Mouse (Mus musculus): ENCODE results near the gene Slc5a6. TPM values are rescaled to one million over a fixed set of nuclear protein-coding genes. Genes with fewer than 3 reads are reported as not detected.
"Not testable (repeated sequence)": the region's sequence is repeated elsewhere in the genome, so short reads cannot be mapped to it uniquely, and the experiment has no call there.

The Slc5a6 gene
- polyA plus RNA-seq, 1 experiment from 2014 or later: 12.7 TPM

DNA sequence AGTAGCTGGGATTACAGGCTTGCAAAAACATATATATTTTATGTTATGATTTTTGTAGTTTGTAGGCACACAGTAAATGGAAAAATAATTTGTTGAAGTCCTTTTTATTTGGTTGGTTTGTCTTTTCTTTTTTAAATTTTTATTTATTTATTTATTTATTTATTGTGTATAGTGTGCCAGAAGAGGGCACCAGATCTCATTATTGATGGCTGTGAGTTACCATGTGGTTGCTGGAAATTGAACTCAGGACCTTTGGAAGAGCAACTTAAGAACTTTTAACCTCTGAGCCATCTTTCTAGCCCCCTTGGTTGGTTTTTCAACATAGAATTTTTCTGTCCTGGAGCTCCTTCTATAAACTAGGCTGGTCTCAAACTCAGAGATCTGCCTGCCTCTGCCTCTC is 1.7 kb upstream of the Slc5a6 start:
- DNase-seq (ENCODE audit: extremely low spot score, low spot score): no peak
- H3K4me1 ChIP-seq: peaks cover 40% of the 10 kb centered on the region

DNA sequence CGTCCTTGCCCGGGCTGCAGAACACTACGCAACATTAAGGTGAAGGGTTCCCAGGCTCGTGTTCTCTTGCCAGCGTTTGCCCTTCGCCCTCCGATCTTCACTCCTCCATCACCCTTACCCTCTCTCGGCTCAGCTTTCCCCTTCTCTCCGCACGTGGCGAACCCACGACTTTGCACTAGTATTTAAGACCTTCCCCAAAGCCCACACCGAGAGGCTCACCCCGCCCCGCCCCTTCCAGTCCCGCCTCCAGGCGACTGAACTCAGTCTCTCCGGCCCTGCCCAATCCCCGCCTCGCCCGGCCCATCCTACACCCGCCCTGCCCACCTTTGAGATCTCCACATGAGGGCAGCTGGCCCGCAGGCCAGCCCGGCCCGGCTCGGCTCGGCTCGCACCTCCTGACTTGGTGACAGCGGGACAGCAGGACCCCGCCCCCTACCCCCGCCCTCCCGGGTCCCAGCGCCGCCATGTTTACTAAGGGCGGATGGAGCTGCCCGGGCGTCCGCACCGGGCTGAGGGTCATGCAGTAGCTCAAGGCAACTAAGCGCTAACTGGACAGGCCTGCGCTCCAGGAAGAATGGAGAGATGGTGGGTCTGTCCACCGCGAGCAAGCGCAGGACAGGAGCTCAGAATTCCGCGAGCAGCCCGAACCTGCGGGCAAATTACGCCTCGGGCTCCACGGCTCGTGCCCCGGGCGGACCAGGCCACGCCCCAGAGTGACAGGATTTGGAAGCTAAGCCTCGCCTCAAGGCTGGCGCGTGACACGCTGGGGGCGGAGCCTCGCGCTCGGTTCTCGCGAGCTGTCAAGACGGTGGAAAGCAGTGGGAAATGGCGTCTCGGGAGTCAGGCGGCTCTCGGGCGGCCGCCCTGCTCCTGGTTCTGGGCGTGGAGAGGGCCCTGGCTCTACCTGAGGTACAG is 619 bp downstream of the Slc5a6 start, which contains the start of gene Atraid:
Gene Atraid, plus strand, starts transcription at position 465 of the 915 bp plus-strand sequence.
- H3K36me3 ChIP-seq (replicated peaks): peaks cover 11% of the 10 kb centered on the region
- peak within 1 kb of the TSS; percentile 90 for H3K27ac ChIP-seq
- WGBS: under 1% methylated on average over 73 of the region's 73 CpGs
- peak within 1 kb of the TSS; percentile 69 for H3K4me3 ChIP-seq
- no peaks in the 10 kb centered on the region for H3K9me3 ChIP-seq
- peaks cover 24% of the 10 kb centered on the region for H3K4me1 ChIP-seq
- DNase-seq (ENCODE audit: extremely low spot score, low spot score): peak; percentile 98
- H3K27me3 ChIP-seq (ENCODE audit: poor library complexity, severe bottlenecking): no peaks in the 10 kb centered on the region

More for the DNA sequence above, 1.7 kb upstream of the Slc5a6 start:
- peaks cover 8% of the 10 kb centered on the region for H3K36me3 ChIP-seq (replicated peaks)
- H3K9me3 ChIP-seq: no peaks in the 10 kb centered on the region
- H3K27me3 ChIP-seq (ENCODE audit: poor library complexity, severe bottlenecking): no peaks in the 10 kb centered on the region
- no peak overlapping the region for H3K27ac ChIP-seq
- H3K4me3 ChIP-seq: no peak overlapping the region

DNA sequence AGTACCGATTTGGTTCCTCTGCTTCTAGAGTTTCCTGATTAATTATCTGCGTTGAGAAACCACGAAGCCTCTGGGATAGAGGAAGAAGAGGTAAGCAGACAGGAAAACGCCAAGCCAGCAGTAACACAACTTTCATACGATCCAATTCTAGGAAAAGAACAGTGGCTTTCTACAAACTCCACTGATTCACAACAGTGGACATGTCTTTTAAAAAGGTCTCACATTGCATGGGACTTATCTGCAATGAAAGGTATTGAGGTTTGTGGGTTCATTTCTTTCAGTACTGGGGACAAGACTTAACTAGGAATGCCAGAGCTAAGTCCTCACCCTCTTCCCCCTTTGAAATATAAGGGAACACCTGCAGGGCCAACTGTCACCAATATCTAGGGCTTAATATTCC is 1.6 kb downstream of the Slc5a6 start:
- H3K27me3 ChIP-seq (ENCODE audit: poor library complexity, severe bottlenecking): no peaks in the 10 kb centered on the region
- 84% methylated on average over 5 of the region's 5 CpGs for WGBS
- H3K36me3 ChIP-seq (replicated peaks): peaks cover 14% of the 10 kb centered on the region
- H3K4me1 ChIP-seq: peaks cover 24% of the 10 kb centered on the region
- no peaks in the 10 kb centered on the region for H3K9me3 ChIP-seq
- H3K4me3 ChIP-seq: peak overlapping the region; percentile 69
- no peak for DNase-seq (ENCODE audit: extremely low spot score, low spot score)
- no peak overlapping the region for H3K27ac ChIP-seq

DNA sequence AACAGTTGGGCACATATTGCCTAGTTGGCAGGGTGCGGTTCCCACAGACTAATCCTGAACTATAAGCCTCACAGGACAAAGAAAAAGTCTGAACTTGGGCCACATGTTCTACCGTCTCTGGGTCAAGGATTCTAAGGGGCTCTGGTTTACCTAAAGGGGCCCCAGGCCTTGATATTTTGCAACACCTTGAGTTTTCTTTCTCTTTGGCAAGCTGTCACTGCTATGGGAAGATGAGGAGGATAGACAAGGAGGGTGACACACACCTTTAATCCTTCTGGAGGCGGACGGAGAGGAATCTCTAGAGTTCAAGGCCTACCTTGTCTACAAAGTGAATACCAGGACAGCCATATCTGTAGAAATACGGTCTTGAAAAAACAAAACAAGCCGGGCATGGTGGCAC is 2.3 kb downstream of the Slc5a6 start:
- Histone ChIP-seq H3K9me3 (no peaks in the 10 kb centered on the region), H3K4me1 (peaks cover 24% of the 10 kb centered on the region), H3K27me3 (ENCODE audit: poor library complexity, severe bottlenecking) (no peaks in the 10 kb centered on the region), H3K27ac (no peak overlapping the region), H3K36me3 (replicated peaks) (peaks cover 21% of the 10 kb centered on the region), H3K4me3 (no peak overlapping the region)
- 92% methylated on average over 6 of the region's 6 CpGs for WGBS
- no peak for DNase-seq (ENCODE audit: extremely low spot score, low spot score)

DNA sequence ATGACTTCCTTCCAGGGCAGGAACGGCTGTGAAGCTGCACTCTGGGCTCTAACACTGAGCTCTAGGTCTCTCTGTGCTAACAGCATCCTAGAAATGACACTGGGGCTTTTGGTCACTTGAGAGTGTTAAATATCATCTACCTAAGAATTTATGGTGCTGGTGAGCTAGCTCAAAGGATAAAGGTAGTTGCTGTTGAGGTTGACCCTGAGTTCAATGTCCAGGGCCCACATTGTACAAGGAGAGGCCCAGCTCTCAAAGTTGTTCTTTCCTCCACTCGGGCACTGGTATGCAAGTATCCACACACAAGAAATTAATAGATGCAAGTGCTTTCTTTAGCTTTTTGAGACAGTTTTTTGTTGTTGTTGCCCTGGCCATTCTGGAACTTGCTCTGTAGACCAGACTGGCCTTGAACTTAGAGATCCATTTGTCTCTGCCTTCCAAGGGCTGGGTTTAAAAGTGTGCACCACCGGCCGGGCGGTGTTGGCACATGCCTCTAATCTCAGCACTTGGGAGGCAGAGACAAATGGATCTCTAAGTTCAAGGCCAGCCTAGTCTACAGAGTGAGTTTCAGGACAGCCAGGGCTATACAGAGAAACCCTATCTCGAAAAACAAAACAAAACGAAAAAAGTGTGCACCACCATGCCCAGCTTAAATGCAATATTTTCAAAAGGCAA is 10.4 kb downstream of the Slc5a6 start:
- no peak for DNase-seq (ENCODE audit: extremely low spot score, low spot score)
- Histone ChIP-seq H3K9me3 (no peaks in the 10 kb centered on the region), H3K4me3 (no peak overlapping the region), H3K36me3 (replicated peaks) (peaks cover 58% of the 10 kb centered on the region), H3K27me3 (ENCODE audit: poor library complexity, severe bottlenecking) (no peaks in the 10 kb centered on the region), H3K27ac (no peak overlapping the region), H3K4me1 (no peaks in the 10 kb centered on the region)
- WGBS: 90% methylated on average over 7 of the region's 7 CpGs

DNA sequence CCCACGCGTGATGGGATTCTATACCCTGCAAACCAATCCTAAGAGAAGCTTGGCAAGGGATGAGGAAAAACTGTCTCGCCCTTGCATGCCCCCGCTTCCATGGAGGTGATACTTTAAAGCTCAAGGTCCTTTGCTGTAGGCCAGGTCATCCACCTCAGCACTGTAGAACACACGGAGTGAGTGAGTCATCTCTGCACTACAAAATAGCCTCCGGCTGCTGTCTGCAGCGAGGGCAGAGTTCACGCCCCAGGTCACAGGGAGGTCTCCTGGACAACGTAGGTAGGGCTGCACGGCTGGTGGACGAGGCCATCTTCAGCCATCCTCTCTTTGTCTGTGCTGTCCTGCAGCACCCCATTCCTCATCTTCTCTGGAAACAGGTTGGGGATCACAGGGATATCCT is 12.2 kb downstream of the Slc5a6 start:
- not testable (repeated sequence) for H3K4me3 ChIP-seq; H3K27me3 ChIP-seq (ENCODE audit: poor library complexity, severe bottlenecking); H3K27ac ChIP-seq; H3K4me1 ChIP-seq; H3K9me3 ChIP-seq; DNase-seq (ENCODE audit: extremely low spot score, low spot score)
- WGBS: 89% methylated on average over 11 of the region's 11 CpGs
- peaks cover 43% of the 10 kb centered on the region for H3K36me3 ChIP-seq (replicated peaks)

DNA sequence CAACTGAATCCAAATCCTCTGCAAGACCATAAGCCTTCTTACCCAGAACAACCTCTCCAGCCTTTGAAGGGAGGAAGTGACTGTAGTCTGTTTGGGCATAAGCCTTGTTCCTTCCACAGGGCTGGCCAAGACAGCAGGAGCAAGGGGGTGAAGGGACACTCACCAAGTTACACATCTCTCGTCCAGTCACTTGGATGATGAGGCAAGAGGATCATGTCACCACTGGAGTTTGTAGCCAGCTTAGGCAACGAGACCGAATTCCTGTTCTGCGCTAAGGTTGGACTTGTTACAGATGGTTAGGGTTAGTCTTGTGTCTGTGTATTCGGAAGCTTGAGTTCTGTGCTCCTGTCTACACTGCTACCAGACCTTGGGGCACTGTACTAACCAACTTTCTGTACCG is 14.1 kb downstream of the Slc5a6 start:
- DNase-seq (ENCODE audit: extremely low spot score, low spot score): no peak
- 88% methylated on average over 6 of the region's 6 CpGs for WGBS
- Histone ChIP-seq H3K27me3 (ENCODE audit: poor library complexity, severe bottlenecking) (no peaks in the 10 kb centered on the region), H3K9me3 (no peaks in the 10 kb centered on the region), H3K27ac (no peak overlapping the region), H3K4me1 (no peaks in the 10 kb centered on the region), H3K4me3 (no peak overlapping the region), H3K36me3 (replicated peaks) (peaks cover 27% of the 10 kb centered on the region)

DNA sequence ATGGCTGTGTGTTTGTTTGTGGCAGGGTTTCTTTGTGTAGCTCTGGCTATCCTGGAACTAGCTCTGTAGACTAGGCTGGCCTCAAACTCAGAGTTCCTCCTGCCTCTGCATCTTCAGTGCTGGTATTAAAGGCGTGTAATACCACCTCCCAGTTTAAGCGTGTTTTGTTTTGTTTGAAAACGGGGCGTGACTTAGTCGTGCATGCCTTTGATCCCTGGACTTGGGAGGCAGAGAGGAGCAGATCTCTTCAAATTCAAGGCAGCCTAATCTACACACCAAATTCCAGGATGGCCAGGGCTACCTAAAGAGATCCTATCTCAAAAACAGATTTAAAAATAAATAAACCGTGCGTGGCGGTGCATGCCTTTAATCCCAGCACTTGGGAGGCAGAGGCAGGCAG is 17.2 kb downstream of the Slc5a6 start:
- H3K9me3 ChIP-seq: no peaks in the 10 kb centered on the region
- peaks cover 1% of the 10 kb centered on the region for H3K36me3 ChIP-seq (replicated peaks)
- no peaks in the 10 kb centered on the region for H3K27me3 ChIP-seq (ENCODE audit: poor library complexity, severe bottlenecking)
- H3K4me1 ChIP-seq: no peaks in the 10 kb centered on the region
- no peak overlapping the region for H3K4me3 ChIP-seq
- H3K27ac ChIP-seq: no peak overlapping the region
- no peak for DNase-seq (ENCODE audit: extremely low spot score, low spot score)
- WGBS: 89% methylated on average over 8 of the region's 8 CpGs

DNA sequence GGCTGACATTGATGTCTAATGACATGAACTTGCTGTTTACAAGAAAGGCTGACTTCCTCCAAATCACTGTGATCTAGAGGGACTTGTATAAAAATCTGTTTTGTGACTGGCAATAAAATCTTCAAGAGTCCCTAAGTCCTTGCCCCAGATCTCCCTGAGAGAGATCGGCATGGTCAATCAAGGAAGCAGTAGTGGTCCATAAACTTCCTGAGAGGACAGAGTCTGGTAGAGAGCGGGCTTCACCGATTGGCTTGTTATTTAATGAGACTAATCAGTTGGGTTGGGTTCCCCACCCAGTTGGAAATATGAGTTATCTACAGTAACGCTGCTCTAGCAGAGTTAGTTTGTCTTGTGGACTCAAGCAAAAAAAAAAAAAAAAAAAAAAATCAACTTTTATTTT is 17.8 kb downstream of the Slc5a6 start:
- Histone ChIP-seq H3K27me3 (ENCODE audit: poor library complexity, severe bottlenecking) (no peaks in the 10 kb centered on the region), H3K36me3 (replicated peaks) (no peaks in the 10 kb centered on the region; the same call in 1 of the 2 replicates), H3K9me3 (no peaks in the 10 kb centered on the region), H3K4me1 (no peaks in the 10 kb centered on the region), H3K27ac (no peak overlapping the region), H3K4me3 (no peak overlapping the region)
- no peak for DNase-seq (ENCODE audit: extremely low spot score, low spot score)
- WGBS: 91% methylated on average over 4 of the region's 4 CpGs

DNA sequence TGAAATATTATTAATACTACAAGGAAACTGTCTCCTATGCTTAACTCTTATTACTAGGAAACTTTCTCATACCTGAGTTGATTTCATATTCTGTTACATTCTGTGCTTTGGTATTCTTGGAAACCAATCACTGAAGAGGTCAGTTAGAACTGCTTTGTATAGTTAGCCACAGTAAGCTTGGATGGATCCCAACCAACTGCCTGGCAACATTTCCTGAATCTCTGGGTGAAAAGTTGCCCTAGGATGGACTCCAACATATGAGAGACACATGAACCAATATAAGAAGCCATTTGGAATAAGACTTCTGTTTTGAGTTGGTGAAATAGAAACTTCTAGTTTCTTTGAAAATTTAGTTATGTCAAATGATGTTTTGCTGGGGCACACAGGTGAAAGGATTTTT is 24.1 kb downstream of the Slc5a6 start:
- H3K4me3 ChIP-seq: no peak overlapping the region
- no peak overlapping the region for H3K27ac ChIP-seq
- no peaks in the 10 kb centered on the region for H3K27me3 ChIP-seq (ENCODE audit: poor library complexity, severe bottlenecking)
- no peak for DNase-seq (ENCODE audit: extremely low spot score, low spot score)
- no peaks in the 10 kb centered on the region for H3K9me3 ChIP-seq
- H3K36me3 ChIP-seq (replicated peaks): no peaks in the 10 kb centered on the region
- H3K4me1 ChIP-seq: peaks cover 20% of the 10 kb centered on the region

DNA sequence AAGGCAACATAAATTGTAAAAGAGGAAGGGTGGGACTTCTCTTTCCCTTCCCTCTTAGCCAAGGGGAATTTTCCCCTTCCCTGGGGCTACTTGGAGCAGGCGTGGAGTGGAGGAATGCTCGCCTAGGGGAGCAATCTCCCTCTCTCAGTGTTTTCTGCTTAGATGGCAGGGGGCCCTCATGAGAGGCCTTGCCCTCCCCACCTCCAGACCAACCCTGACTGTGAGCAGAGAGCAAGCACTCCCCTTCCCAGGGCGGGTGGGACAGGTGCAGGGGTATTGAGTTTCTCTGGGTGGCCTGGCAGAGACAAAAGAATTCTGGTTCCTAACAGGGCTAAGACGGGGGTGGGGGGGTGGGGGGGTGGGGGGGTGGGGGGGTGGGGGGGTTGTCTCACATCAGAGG is 25.5 kb downstream of the Slc5a6 start:
- Histone ChIP-seq H3K36me3 (replicated peaks) (no peaks in the 10 kb centered on the region), H3K4me3 (no peak overlapping the region), H3K27ac (peak overlapping the region; percentile 66; the same call in 1 of the 2 replicates), H3K27me3 (ENCODE audit: poor library complexity, severe bottlenecking) (no peaks in the 10 kb centered on the region), H3K9me3 (no peaks in the 10 kb centered on the region), H3K4me1 (peaks cover 20% of the 10 kb centered on the region)
- no peak for DNase-seq (ENCODE audit: extremely low spot score, low spot score)
- WGBS: 2% methylated on average over 4 of the region's 4 CpGs

DNA sequence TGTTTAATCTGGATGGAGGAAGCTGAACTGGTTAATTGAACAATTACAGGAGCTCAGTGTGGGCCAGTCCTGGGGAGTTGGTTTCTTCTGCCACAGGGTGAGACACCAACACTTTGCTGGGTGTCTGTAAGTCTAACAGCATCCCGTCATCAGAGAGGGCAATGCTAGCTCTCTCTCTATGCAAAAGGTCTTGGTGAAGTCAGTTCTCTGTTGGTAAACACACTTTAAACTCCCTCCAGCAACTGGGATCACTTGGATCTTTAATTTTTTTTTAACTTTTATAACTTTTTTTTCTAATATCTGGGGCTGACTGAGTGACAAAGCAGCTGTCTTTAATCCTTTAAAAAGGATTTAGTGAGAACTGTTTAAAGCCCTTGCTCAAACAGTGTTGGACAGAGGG is 26.0 kb downstream of the Slc5a6 start:
- Histone ChIP-seq H3K36me3 (replicated peaks) (no peaks in the 10 kb centered on the region), H3K27me3 (ENCODE audit: poor library complexity, severe bottlenecking) (no peaks in the 10 kb centered on the region), H3K27ac (no peak overlapping the region), H3K9me3 (no peaks in the 10 kb centered on the region), H3K4me1 (peaks cover 20% of the 10 kb centered on the region), H3K4me3 (no peak overlapping the region)
- WGBS: 14% methylated on average over 1 of the region's 1 CpGs
- DNase-seq (ENCODE audit: extremely low spot score, low spot score): no peak

DNA sequence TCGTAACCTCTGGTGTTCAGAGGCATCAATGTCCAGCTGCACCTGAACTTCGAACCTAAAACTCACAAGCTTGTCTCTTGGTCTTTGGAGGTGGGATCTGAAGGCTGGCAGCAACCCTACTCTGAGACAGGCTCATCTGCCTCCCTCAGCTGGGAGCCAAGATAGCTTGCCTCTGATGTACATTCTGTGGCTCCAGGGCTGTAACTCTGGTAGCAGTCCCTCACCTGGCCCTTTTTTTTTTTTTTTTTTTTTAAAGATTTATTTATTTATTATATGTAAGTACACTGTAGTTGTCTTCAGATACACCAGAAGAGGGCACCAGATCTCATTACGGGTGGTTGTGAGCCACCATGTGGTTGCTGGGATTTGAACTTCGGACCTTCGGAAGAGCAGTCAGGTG is 26.9 kb downstream of the Slc5a6 start:
- H3K9me3 ChIP-seq; DNase-seq (ENCODE audit: extremely low spot score, low spot score); H3K27ac ChIP-seq; H3K4me3 ChIP-seq; H3K27me3 ChIP-seq (ENCODE audit: poor library complexity, severe bottlenecking); H3K36me3 ChIP-seq (replicated peaks): not testable (repeated sequence)
- 76% methylated on average over 5 of the region's 5 CpGs for WGBS
- H3K4me1 ChIP-seq: peaks cover 20% of the 10 kb centered on the region

Data from forebrain, embryonic 10.5 days (tissue).